Mouse (Mus musculus): ENCODE measurements around the gene Ankrd44.

Ankrd44 gene

DNA sequence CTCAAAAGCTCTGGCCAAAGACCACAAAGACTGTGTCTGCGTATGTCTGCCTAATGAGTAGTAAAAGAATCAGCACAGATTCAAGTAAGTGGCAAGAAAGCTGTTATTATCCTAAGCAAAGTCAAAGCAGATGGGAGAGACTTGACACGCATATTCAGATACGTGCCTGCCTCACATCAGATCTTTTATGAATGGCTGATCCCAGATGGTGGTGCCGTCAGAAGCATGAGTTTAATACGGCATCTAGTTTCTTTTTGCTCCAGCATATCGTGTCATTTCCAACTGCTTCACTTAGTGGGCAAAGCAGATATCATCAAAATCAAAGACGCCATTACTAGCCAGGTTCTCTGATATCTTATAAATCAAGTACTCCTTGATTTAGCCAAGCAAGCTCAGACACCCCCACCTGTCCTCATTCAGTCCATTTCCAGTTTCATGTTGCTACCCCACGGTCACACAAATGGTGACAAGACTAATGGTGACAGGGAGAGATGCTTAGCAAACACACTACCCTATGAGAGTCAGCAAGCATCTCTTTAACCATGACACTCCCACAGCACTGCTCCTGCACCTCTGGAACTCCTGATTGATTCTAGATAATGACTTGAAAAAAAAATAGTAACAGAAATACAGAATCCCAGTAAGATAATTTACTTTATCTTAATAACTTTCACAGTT, 218.2 kb downstream of the Ankrd44 start:
- DNase-seq (ENCODE audit: low spot score in 2 of 2), result no peak

DNA sequence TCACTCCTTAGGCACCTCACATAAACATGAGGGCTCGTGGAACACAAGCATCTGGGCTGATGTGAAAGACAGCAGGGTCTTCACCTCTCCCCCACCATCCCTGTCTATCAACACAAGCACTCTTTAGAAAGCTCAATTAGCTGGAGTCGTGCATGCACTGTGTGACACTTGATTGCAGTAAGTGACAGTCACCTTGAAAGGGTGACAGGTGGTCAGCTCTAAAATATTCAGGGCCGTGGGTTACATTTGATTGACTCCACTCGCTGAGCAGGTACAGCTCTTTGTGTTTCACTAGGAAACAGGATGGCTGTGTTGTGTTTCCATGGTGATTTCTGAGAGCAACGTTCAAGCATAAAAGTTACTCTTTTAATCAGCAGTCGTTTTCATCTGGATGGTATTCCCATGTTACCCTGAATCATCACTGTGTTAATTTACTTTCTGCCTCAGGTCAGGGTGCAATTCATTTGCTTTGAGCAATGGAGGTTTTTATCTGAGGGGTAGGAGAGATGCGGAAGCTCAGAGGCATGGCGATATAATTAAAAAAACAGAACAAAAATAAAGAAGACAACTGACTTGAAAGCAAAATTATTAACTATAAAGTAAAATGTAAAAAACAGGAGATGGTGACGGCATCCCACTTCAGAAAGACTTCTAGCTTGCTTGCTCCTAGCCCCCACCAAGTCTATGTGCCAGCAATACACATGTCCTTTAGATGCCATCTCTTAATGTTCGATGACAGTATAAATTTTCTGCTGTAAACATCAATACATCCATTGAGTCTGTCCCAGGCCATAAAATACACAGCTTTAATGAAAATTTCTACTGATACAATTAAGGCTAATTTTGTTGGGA, 218.9 kb downstream of the Ankrd44 start:
- DNase-seq (ENCODE audit: low spot score in 2 of 2), result no peak

DNA sequence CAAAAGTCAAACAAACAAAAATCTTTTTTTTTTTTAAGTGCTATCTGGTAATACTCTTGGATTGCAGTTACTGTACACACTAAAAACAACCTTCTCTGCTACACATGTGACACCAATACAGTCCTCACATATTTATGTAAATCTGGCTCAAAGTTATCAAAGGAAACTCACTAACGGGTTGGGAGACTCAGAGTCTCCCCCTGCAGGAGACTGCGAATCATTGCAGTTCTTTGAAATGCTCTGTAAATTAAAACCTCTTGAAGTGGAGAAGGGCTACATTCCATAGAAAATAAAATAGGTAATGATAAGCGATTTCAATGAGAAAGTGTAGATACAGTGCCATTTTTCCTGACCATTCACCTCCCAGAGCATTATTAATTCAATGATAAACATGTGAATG, 219.6 kb downstream of the Ankrd44 start:
- no peak for DNase-seq (ENCODE audit: low spot score in 2 of 2)

DNA sequence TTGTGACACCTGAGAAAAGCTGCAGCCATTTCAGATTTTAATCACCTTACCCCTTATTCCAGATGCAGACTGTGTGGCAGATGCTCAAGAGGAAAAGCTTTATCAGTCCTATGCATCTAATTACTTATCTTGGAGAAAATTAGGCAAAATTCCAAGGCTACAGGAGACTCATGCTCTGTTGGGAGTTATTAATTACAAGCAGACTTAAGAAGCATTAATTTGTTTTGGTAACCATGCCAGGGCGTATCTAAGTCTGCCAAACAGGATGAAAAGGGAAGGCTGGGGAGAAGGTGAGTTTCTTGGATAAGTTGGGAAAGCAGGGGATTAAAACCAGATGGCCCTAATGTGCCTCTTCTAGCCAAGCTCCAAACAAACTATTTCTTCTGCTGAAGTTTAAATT, 222.7 kb downstream of the Ankrd44 start:
- no peak for DNase-seq (ENCODE audit: low spot score in 2 of 2)

DNA sequence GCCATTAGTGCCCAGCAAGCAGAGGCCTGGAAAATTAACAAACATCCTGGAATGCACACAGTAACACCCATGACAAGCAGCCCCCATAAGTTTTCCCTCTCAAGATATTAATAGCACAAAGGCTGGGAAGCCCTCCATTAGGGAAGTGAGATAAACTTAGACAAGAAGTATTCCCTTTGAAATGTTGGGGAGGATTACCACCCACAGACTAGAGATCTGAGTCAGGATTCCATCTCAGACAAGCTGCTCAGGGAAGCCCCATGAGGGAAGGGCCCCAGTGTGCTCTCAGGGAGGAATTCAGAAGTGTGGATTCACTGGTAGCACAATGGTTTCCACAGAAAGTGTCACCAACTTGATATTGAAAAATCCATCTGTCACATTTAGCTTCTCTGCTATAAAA, 223.3 kb downstream of the Ankrd44 start:
- DNase-seq (ENCODE audit: low spot score in 2 of 2), result no peak

DNA sequence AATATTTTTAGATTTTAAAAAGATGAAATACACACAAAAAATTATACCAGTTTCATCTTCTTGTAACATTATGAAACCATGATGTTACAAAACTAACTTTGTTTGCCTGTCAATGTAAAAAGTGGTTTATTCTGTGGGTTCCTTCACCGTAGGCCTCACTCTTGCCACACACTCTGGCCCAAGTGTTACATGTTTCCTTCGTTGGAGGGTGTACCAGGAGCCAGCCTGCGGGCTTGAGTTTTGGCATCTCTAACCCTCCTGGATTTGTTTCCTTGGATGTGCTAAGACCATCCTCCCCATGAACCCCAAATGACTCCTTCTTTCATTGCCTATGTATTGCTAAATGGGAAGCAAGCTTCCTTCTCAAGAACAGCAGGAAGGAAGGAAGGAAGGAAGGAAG, 230.8 kb downstream of the Ankrd44 start:
- no peak for DNase-seq (ENCODE audit: low spot score in 2 of 2)

DNA sequence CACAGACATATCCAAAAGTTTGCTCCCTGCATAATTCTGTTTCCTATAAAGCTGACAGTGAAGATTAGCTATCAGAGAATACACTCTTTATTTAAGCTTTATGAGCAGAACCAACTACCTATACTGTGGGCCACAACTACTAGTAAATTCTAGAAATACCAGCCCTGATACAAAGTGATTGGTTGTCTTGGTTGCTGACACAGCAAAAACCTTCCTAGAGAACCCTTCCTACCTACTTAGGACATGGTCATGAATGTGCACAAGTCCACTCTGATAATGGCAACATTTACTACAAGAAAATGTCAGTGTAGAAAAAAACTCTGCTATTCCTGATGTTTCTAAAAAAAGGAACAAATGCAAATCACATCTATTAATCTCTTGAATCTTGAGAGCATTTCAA, 234.4 kb downstream of the Ankrd44 start:
- DNase-seq (ENCODE audit: low spot score in 2 of 2), result no peak

DNA sequence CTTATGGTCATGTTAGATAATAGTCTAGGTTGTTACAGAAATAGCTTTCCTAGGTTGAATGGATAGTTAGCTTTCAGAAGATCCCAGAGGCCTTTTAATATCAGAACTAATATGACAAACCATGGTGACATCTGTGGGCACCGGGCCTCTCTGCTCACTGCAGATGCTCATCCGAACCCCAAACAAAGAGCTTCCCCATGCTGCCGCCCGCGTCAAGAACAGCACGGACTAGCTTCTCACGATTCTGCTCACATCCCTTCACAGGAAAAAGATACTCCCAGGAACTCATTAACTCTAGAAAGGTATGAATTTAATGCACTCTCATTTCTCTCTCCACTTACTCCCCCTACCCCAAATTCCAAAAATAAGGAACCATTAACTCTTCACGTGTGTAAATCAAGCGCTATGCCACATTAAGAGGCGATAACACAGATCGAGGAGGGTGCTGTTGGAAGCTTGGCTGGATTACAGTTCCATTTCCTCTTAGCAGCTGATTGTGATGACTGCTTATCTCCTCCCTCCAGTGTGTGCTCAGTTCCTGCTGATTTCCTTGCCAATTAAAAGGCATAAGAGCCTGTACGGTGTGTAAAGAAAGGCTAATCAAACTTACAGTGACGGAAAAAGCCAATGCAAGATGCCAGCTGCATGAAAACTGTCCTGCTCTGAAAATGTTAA, 235.8 kb downstream of the Ankrd44 start:
- no peak for DNase-seq (ENCODE audit: low spot score in 2 of 2)

DNA sequence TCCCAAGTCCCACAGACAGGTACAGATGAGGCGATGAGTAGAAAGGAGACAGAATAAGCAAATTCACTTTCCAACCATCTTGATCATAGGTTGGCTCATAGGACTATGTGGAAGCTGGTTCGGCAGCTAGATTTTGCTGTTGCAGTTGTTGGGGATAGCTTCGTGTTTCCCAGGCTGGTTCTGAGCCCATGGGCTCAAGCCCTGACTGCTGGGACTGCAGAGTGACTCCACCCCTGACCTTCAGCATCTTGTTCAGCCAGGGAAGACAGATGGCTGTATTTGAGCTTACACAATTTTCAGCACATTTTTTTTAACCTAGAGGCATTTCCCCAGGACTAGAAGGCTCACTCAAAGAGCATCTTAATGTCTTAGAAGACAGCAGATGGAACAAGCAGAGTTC, 237.7 kb downstream of the Ankrd44 start:
- no peak for DNase-seq (ENCODE audit: low spot score in 2 of 2)

DNA sequence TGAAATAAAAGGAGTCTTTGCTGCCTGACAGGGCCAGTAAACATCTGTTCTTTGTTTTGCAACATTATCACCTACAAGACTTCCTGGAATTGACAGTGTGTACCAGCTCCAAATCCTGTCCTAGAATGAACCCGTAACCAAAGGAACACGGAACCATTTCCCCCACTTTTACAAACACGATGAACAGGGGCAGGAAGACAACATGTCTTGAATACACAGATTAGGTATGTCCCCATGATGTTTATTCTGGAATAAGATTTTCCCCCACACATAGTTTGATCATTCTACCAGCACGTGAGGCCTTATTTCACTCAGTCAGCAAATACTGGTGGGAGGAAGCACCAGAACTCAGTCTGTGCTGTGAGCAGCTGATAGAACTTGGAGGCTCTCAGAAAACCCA, 241.9 kb downstream of the Ankrd44 start:
- no peak for DNase-seq (ENCODE audit: low spot score in 2 of 2)

DNA sequence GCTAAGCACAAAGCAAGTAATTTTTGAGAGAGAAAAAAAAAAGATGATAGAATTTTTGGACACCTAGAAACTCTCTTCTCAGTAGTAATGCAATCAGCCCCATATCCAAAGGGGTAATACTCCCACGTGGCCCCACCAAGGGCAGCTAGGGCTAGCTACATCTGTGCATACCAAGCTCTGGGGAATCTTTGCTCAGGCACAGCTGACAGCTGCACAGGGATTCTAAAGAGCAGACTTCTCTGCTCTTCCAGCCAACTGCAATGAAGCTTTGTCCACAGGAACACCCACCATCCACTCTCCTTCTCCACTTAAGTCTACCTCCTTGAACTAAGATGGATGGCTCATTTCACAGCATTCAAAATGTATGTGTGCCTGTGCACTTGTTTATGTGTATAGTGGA, 246.6 kb downstream of the Ankrd44 start:
- no peak for DNase-seq (ENCODE audit: low spot score in 2 of 2)

DNA sequence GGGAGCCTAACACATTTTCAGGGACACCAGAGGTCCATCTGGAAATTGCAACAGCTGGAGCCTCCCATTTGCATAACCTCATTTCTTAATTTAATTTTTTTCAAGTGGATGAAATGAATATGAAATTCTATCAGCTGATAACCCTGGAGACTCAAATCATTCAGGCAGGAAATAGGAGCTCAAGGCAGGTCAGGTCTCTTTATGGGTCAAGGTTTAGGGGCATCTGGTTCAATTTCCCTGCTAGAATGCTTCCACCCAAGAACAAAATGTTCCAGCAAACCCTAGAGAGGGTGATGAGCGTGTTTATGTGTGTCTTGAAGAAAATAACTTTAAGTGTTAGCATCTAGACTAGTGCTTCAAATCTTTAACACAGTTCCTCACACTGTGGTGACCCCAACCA, 248.2 kb downstream of the Ankrd44 start:
- DNase-seq (ENCODE audit: low spot score in 2 of 2), result no peak

DNA sequence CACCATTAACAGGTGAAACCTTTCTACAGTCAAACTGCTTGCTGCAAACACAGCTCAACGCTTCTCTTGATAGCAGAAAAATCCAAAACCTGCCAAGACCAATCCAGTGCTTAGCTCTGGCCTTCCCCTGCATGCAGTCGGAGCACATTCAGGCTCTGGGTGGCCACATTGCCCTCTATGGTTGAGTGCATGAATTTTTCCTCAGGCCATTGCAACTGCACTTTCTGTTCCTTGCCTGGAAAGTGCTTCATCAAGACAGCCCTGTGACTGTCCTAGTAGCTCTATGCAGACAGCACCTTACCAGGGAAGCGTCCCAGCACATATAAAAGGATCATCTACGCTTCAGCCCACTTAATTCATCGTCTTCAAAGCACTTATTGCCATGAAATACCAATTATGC, 250.7 kb downstream of the Ankrd44 start:
- DNase-seq (ENCODE audit: low spot score in 2 of 2), result no peak

DNA sequence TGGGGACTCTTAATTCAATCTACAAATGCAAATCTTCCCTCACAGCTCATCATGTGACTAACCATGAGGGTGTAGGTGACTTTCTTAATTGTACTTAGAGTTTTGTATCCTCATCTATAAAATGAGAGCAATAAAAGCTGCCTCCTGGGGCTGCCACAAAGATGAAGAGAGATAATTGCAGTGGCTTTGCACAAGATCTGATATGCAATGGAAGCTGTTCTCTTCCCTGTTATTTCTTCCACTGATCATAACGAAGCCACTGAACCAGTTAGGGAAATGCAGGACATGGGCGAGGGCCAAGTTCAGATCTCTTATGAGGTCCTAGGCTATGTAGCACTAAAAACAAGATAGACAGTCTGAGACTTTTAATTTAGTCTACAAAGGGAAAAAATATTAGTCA, 258.2 kb downstream of the Ankrd44 start:
- no peak for DNase-seq (ENCODE audit: low spot score in 2 of 2)

DNA sequence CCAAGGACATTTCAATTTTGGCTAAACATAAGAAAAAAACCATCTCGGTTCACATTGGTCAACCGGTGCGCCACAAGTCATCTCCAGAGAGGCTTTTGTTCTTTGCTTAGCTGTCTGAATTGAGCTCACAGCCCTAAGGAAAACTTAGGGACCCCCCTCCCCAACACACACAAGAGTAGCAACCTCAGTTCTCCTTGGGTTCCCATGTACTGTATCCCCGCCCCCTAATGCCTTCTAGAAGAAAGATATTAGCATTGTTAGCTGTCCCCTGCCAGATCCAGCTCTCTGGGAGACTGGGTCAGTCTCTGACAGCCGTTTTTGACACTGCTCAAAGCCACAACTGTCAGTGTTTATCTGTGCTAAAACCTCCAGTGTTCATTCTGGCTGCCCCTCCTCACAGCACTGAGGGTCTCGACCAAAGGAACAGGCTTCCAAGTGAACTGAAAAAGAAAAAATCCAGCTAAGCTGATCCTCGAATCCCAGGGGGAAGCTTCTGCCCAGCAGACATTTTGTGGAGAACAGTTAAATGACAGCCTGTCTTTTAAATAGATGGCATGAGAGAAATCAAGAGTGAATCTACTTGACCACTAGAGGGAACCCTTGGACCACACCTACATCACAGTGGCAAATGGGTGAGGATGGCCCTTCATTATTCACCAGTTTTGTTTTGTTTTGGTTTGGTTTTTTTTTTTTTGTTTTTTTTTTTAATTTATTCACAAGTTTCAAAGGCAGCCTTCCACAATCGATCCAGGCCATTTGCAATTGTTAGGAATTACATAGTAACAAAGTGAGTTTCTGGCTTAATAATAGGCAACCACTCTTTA, 260.4 kb downstream of the Ankrd44 start:
- peak in 1 of 2 experiments; percentile 15 for DNase-seq (ENCODE audit: low spot score in 2 of 2)

DNA sequence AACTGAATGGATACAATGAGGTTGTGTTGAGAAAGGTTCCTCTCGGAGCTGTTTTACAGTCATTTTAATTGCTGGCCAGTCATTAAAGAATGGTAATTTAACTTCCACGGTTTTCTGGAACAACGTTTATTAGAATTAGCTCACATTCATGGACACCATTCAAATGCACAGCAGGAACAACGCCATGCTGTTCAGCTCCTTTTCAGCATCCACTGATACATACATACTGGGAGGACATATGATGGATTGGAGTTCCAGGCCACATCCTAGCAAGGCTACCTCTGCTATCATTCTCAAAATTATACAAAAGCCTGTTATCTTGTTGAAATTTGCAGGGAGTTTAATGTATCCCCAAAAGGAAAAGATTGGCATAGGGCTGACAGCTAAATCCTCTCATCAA, 261.1 kb downstream of the Ankrd44 start:
- DNase-seq (ENCODE audit: low spot score in 2 of 2), result no peak

DNA sequence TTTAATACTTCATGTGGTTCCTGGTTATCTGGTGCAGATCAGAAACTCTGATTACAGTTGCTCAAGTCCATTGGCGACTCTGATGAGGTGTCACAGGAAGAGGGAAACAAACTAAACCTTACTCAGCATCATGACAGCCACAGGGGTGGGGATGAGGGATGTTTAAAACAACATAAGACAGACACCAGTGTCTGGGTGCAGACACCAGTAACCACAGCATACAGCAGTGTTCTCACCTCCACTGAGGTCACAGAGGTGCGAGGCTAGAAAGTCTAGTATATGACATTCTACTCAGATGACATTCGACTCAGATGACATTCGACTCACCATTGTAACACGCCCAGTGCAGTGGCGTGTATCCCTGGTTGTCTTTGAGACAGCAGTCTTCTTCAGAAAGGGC, 265.5 kb downstream of the Ankrd44 start:
- DNase-seq (ENCODE audit: low spot score in 2 of 2), result no peak

DNA sequence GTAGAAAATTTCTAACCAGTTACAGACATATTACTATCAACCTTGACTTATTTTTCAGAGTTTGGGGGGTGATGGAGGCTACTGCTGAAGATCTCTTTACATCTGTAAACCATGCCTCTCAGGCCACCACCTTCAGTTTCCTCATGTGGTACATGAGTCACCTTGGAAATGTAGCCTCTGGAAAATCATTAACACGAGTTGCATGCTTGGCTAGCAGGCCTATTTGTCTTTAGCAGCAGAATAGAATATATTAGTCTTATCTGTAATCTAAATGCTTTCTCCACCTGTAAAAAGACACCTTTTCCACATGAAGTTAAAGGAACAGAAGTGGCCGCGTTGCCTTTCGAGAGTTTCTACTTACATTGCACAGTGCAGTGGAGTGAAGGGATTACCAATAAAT, 267.6 kb downstream of the Ankrd44 start:
- no peak for DNase-seq (ENCODE audit: low spot score in 2 of 2)

DNA sequence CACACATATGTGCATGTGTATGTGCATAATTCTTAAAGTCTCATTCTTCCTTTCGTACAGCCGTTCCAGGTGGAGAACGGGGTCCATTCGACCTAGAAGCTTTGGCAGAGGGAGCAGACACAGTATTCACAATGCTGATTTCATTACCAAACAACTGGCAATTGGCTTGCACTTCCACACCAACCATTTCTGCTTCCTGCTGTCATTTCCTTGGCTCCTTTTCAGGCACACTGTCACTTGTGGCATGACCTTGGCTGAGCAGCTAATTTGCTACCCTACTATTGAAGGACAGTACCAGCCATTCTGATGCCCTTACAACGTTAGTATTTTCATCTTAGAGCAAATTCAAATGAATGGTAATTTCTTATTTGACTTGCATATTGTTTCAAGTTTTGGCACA, 277.9 kb downstream of the Ankrd44 start:
- DNase-seq (ENCODE audit: low spot score in 2 of 2), result no peak

DNA sequence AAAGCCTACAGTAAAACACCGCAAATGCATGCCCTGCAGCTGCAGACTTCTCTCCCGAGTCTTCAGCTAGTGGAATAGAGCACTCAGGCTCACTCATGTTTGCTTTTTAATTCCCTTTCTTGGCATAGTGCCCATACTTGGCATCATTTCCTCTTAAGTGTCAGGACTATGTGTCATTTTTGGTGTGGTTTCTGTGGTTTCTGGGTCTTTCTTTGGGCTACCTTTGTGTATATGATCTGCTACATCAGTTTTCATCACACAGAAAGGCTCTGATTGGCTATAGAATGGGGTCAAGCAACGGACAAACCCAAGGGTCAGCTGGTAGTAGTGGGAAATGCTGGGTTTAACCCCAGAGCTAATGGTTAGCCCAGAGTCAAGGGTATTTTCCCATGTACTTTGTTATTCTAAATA, 278.8 kb downstream of the Ankrd44 start:
- DNase-seq (ENCODE audit: low spot score in 2 of 2), result no peak

DNA sequence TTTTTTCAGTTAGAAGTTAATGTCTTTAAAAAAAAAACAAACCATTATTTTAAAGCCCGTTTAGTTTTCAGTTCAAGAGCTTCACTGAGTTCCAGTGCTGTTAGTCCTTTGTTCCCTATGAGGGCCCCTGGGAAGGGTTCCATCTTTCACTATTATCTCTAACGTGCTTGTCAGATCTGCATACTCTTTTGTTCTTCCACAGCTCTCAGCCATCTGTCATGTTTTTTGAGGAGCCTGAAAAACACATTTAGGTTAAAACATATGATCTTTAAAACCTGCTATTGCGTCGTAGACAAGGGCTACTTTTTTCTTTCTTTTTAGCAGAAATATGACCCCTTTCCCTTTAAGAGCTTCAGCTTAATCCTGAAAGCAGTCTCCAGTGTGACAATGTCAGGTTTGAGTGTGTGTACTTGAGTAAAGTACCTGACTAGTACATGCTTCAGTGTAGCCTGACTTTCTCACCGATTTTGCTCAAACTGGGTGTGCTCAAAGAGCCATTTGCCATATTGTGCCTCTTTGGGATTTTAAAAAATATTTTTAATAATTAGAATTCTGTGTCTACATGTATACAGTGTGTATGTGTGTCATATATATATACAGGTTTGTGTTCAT, 285.9 kb downstream of the Ankrd44 start:
- no peak for DNase-seq (ENCODE audit: low spot score in 2 of 2)
